Mouse (Mus musculus) embryonic facial prominence, embryonic 10.5 days (tissue): ENCODE results near the gene Zfp750. TPM values are rescaled to one million over a fixed set of nuclear protein-coding genes. Genes with fewer than 3 reads are reported as not detected.

Source experiments
- DNase-seq: peaks from one replicate; pipeline ENCODE4 v3.0.0-alpha.2; 2017; ENCODE audit warnings: low spot score
- H3K27ac ChIP-seq: fragments of 300-500 bp; sonication (generic); replicated peaks from 2 replicates; pipeline ENCODE4 v1.5.1; 2016; ENCODE audit warnings: mild to moderate bottlenecking
- H3K27me3 ChIP-seq: fragments of 300-500 bp; sonication (generic); replicated peaks from 2 replicates; pipeline ENCODE4 v1.6.1; 2016; ENCODE audit warnings: low read depth, mild to moderate bottlenecking; ENCODE audit not compliant: poor library complexity, severe bottlenecking
- H3K36me3 ChIP-seq: fragments of 300-500 bp; sonication (generic); replicated peaks from 2 replicates; pipeline ENCODE4 v1.6.1; 2016; ENCODE audit warnings: mild to moderate bottlenecking, moderate library complexity
- H3K4me1 ChIP-seq: fragments of 300-500 bp; sonication (generic); 2 replicates; pipeline ENCODE4 v1.6.1; 2016
- H3K4me3 ChIP-seq: fragments of 300-500 bp; sonication (generic); 2 replicates; pipeline ENCODE4 v1.5.1; 2016; ENCODE audit warnings: mild to moderate bottlenecking, moderate library complexity
- H3K9me3 ChIP-seq: fragments of 300-500 bp; sonication (generic); 2 replicates; pipeline ENCODE4 v1.6.1; 2016; ENCODE audit warnings: mild to moderate bottlenecking
- WGBS: fragments of 180-500 bp; shearing (Covaris S2); methylation state at CpG from one replicate; pipeline ENCODE4 v1.1.7; 2016; 5-methylcytosine and 5-hydroxymethylcytosine counted together
- polyA plus RNA-seq: library from polyadenylated mRNA; unstranded; fragments of >200 nt; fragmentation: Nextera tagmentation; extraction: Ambion mirVana; gene quantifications from 2 replicates; pipeline ENCODE4 v1.2.1, GENCODE M21; 2016

The Zfp750 gene
- polyA plus RNA-seq, result 0.73 and 0.91 TPM in 2 replicates

- DNase-seq, result peak; percentile 42
- no peaks in the 10 kb centered on the region for H3K36me3 ChIP-seq
- H3K27me3 ChIP-seq, result no peaks in the 10 kb centered on the region
- 45% methylated on average over 10 of the region's 10 CpGs for WGBS
- H3K4me3 ChIP-seq, result no peak within 1 kb of the TSS
- peaks cover 14% of the 10 kb centered on the region for H3K4me1 ChIP-seq
- H3K9me3 ChIP-seq, result no peaks in the 10 kb centered on the region
- H3K27ac ChIP-seq, result no peak within 1 kb of the TSS
Measured at GRCm38 (mm10) chr11:121519131-121519530, at the start of gene Zfp750. TSS of gene Zfp750 (minus strand) at chr11:121519333.

GRCm38 (mm10) chr11:121564265-121564664 is 45.1 kb upstream of the Zfp750 start:
- H3K9me3 ChIP-seq, result no peaks in the 10 kb centered on the region
- no peaks in the 10 kb centered on the region for H3K4me1 ChIP-seq
- WGBS, result 93% methylated on average over 4 of the region's 4 CpGs
- no peaks in the 10 kb centered on the region for H3K27me3 ChIP-seq
- DNase-seq, result no peak
- no peak overlapping the region for H3K4me3 ChIP-seq
- peaks cover 11% of the 10 kb centered on the region; the same call in 1 of the 2 replicates for H3K36me3 ChIP-seq
- no peak overlapping the region for H3K27ac ChIP-seq

DNA sequence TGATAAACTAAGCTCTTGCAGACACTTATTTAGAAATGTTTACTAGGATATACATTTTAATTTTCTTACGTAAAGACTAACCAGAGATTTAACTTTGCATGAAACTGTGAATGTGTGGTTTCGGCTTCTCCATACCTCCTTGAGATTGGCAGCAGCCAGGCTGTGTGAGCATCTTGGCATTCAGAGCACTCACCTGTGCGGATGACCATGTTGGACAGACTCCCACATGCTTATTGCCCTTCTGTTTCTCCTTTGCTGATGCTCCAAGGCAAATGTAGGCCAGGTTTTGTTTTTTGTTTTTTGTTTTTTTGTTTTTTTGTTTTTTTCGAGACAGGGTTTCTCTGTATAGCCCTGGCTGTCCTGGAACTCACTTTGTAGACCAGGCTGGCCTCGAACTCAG is 44.2 kb upstream of the Zfp750 start:
- Histone ChIP-seq H3K4me3 (no peak overlapping the region), H3K36me3 (peaks cover 15% of the 10 kb centered on the region; the same call in 1 of the 2 replicates), H3K4me1 (no peaks in the 10 kb centered on the region), H3K9me3 (no peaks in the 10 kb centered on the region), H3K27ac (no peak overlapping the region), H3K27me3 (no peaks in the 10 kb centered on the region)
- 94% methylated on average over 5 of the region's 5 CpGs for WGBS
- DNase-seq, result no peak

GRCm38 (mm10) chr11:121560294-121560663 is 41.1 kb upstream of the Zfp750 start:
- H3K4me3 ChIP-seq, result no peak overlapping the region
- DNase-seq, result no peak
- H3K4me1 ChIP-seq, result no peaks in the 10 kb centered on the region
- 83% methylated on average over 7 of the region's 7 CpGs for WGBS
- no peak overlapping the region for H3K27ac ChIP-seq
- no peaks in the 10 kb centered on the region for H3K27me3 ChIP-seq
- H3K9me3 ChIP-seq, result no peaks in the 10 kb centered on the region
- peaks cover 27% of the 10 kb centered on the region for H3K36me3 ChIP-seq

DNA sequence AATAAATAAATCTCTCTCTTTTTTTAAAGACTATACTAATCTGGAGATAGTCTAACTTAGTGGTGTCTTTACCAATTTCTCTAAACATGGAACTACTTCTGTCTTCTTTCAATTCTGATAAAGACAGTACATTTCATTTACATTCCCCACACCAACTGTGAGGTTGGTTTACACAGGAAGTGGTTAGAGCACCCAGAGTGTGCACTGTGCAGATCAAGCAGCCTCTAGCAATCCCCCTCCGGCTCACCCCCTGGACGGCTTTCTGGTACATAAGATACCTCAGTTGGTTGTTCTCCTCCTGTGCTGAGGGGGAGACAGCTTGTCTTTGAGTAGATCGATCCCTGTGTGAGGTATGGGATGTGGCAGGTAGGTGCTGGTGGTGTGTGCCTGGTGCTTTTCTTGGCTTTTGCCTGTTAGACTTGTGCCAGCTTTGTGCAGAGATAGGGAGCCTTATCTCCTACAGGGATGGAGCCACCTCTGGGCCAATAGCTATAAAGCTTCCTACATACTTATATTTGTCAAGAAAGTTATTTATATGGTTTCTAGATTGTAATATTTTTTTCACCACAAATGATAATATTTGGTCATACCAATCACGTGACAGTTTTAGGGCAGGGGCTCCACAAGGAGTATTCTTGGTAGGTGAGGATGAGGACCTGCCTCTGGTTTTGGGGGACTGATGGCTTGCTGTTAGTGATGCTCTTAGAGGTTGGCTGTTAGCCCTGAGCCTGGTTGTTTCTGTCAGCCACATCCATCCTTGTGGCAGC is 40.6 kb upstream of the Zfp750 start:
- WGBS, result 87% methylated on average over 4 of the region's 4 CpGs
- Histone ChIP-seq H3K4me3 (no peak overlapping the region), H3K27me3 (no peaks in the 10 kb centered on the region), H3K36me3 (peaks cover 22% of the 10 kb centered on the region), H3K9me3 (no peaks in the 10 kb centered on the region), H3K27ac (no peak overlapping the region), H3K4me1 (no peaks in the 10 kb centered on the region)
- DNase-seq, result no peak

GRCm38 (mm10) chr11:121558522-121558921 is 39.4 kb upstream of the Zfp750 start:
- 88% methylated on average over 3 of the region's 3 CpGs for WGBS
- H3K4me1 ChIP-seq, result no peaks in the 10 kb centered on the region
- no peaks in the 10 kb centered on the region for H3K9me3 ChIP-seq
- no peak overlapping the region for H3K4me3 ChIP-seq
- no peaks in the 10 kb centered on the region for H3K27me3 ChIP-seq
- H3K36me3 ChIP-seq, result peaks cover 16% of the 10 kb centered on the region
- no peak for DNase-seq
- no peak overlapping the region for H3K27ac ChIP-seq

GRCm38 (mm10) chr11:121557946-121558345 is 38.8 kb upstream of the Zfp750 start:
- 97% methylated on average over 1 of the region's 1 CpGs for WGBS
- no peak for DNase-seq
- Histone ChIP-seq H3K4me3 (no peak overlapping the region), H3K27ac (no peak overlapping the region), H3K9me3 (no peaks in the 10 kb centered on the region), H3K4me1 (no peaks in the 10 kb centered on the region), H3K27me3 (no peaks in the 10 kb centered on the region), H3K36me3 (peaks cover 16% of the 10 kb centered on the region)

DNA sequence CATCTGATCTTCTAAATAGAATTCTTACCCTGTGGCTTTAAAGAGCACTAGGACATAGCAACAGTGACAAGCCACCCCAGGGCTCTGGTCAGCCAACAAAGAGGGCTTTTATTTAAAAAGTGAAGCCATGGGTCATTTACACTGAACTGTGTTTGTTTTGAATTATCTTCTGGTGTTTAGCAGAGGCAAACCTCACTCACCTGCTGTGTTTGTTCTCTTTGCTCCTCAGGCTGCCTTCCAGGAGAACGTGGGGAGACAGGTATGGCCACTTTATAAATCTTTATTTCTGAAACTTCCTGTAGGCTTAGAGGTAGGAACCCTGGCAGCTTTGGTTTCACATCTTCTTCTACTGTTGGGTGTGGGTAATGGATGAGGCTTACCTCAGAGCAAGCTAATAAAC is 37.6 kb upstream of the Zfp750 start:
- 73% methylated on average over 1 of the region's 1 CpGs for WGBS
- DNase-seq, result no peak
- no peaks in the 10 kb centered on the region for H3K9me3 ChIP-seq
- H3K27ac ChIP-seq, result no peak overlapping the region
- no peaks in the 10 kb centered on the region for H3K4me1 ChIP-seq
- H3K27me3 ChIP-seq, result no peaks in the 10 kb centered on the region
- no peak overlapping the region for H3K4me3 ChIP-seq
- H3K36me3 ChIP-seq, result peaks cover 16% of the 10 kb centered on the region

DNA sequence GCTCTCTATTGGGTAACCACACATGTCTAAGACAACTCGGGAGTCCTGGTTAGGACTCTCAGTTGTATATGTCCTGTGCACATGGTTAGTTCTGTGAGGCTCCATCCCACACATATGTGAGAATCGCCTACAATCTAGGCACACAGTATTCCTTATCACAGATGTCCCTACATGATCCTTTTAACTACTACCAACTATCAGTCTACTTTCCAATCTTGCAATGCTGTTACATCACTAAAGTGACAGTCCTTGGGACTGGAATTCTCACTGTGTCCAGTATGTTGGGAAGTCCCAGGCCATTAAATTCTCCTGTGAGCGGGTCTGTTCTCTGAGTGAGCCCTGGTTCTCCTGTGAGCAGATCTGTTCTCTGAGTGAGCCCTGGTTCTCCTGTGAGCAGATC is 34.3 kb upstream of the Zfp750 start:
- H3K36me3 ChIP-seq, result peaks cover 19% of the 10 kb centered on the region
- DNase-seq, result no peak
- no peaks in the 10 kb centered on the region for H3K9me3 ChIP-seq
- H3K4me3 ChIP-seq, result no peak overlapping the region
- H3K4me1 ChIP-seq, result peaks cover 25% of the 10 kb centered on the region
- 93% methylated on average over 3 of the region's 3 CpGs for WGBS
- no peak overlapping the region for H3K27ac ChIP-seq
- no peaks in the 10 kb centered on the region for H3K27me3 ChIP-seq

GRCm38 (mm10) chr11:121552846-121553457 is 33.8 kb upstream of the Zfp750 start:
- Histone ChIP-seq H3K27me3 (no peaks in the 10 kb centered on the region), H3K9me3 (no peaks in the 10 kb centered on the region), H3K27ac (no peak overlapping the region), H3K36me3 (peaks cover 14% of the 10 kb centered on the region), H3K4me3 (no peak overlapping the region), H3K4me1 (peaks cover 28% of the 10 kb centered on the region)
- 90% methylated on average over 7 of the region's 7 CpGs for WGBS
- DNase-seq, result no peak

GRCm38 (mm10) chr11:121552167-121552566 is 33.0 kb upstream of the Zfp750 start:
- DNase-seq, result no peak
- Histone ChIP-seq H3K27me3 (no peaks in the 10 kb centered on the region), H3K4me3 (no peak overlapping the region), H3K9me3 (no peaks in the 10 kb centered on the region), H3K36me3 (peaks cover 8% of the 10 kb centered on the region; the same call in 1 of the 2 replicates), H3K4me1 (peaks cover 28% of the 10 kb centered on the region), H3K27ac (no peak overlapping the region)
- 85% methylated on average over 4 of the region's 4 CpGs for WGBS

GRCm38 (mm10) chr11:121551206-121551799 is 32.2 kb upstream of the Zfp750 start:
- Histone ChIP-seq H3K4me3 (no peak overlapping the region), H3K27ac (peak overlapping the region; percentile 54; the same call in 1 of the 2 replicates), H3K9me3 (no peaks in the 10 kb centered on the region), H3K36me3 (0 out of 2 replicates have a peak, but pooled peaks cover 6% of the 10 kb centered on the region), H3K27me3 (no peaks in the 10 kb centered on the region), H3K4me1 (peaks cover 31% of the 10 kb centered on the region)
- no peak for DNase-seq
- WGBS, result 91% methylated on average over 5 of the region's 5 CpGs
